Mouse (Mus musculus) left cerebral cortex, postnatal 10 days (tissue): Measurements from ENCODE around the gene Hhat. TPM values are rescaled to one million over a fixed set of nuclear protein-coding genes. Genes with fewer than 3 reads are reported as not detected.

ENCODE experiments used
- DNase-seq, 2 experiments: peaks; one replicate each; pipeline ENCODE4 v3.0.0; 2021 to 2022; ENCODE audit warnings: low spot score in 2 of 2, mixed read lengths in 1 of 2; ENCODE audit errors: extremely low spot score in 1 of 2
- intact Hi-C: fragments of 180-260 bp; cut with DNase I; formaldehyde crosslinking; loops from one replicate; pipeline ENCODE4 v1.15.1; 2025
- total RNA-seq, 2 experiments: library from RNA; stranded (reverse); gene quantifications; 2 replicates each; pipeline ENCODE4 v1.2.3; 2021

Gene Hhat
- total RNA-seq, 2 experiments from 2014 or later, result 1.7 to 1.8 TPM

DNA sequence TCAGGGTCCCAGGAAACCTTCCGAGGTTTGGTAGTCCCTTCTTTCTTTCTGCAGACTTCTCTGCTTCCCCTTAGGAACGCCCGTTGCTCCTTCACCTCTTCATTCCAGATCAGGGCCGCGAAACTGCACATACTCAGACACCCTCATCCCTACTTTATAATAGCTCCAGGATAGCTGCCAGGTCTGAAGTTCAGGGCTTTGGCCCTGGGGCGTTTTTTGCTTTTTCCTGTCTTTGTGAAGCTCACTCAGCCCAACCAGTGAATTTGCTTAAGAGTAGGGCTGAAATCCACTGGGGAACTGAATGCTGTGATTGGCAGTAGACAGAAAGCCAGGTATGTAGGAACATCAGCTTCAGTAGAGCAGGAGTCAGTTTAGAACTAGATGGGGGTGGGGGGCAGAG lies 293.5 kb downstream of the Hhat start:
- intact Hi-C loops, result no loop called here
- no peak for DNase-seq

DNA sequence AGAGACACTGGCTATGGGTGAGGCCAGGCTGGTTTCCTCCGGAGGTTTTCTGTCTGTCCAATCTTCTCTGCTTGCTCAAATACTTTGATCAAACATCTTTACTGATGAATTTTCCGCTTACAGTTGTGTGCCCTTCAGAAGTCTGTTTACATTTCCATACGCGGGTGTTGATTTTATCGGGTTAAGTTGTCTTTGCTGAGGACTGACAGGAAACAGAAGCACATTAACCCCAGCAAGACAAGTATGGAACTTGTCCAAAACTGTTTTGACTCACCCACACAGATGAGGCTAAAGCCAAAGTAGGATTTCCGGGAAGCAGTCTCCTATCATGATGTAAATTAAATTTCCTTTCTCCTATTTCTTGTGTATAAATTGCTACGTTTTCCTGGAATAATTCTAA lies 294.3 kb downstream of the Hhat start:
- intact Hi-C loops, result no loop called here
- DNase-seq, result no peak

DNA sequence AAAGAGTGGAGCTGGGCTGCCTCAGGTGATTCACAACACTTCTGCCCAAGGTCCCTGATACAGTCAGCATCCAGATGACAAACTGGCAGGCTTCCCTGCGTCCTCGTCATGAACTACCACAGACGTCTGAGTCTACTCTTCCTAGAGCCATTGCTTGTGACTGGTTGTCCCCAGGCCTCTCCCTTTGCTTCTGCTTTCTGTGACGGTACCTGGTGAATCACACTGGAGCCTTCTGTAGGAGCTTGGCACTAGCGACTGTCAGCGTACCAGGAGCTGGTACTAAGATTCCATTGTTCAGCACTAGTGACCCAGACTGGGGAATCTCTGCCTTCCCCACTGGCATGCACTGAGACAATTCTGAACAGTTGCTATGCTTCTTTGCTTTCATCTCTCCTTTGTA lies 297.9 kb downstream of the Hhat start:
- no peak for DNase-seq
- intact Hi-C loops, result no loop called here

DNA sequence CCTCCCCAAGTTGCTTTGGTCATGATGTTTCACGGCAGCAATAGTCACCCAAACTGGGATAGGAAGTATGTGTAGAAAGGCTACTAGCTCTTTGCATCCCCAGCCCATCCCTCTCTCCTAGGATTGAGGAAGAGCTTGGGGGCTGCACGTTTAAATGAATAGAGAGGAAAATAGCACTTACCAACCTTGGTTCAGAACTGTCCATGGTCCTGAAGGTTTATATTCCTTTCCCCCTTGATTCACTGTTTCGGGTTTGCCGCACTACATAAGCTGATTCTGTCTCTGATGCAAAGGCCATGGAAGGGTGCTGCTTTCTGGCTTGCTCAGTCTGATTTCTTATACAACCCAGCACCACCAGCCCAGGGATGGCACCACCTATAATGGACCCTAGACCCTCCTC lies 298.7 kb downstream of the Hhat start:
- no peak for DNase-seq
- intact Hi-C loops, result no loop called here

DNA sequence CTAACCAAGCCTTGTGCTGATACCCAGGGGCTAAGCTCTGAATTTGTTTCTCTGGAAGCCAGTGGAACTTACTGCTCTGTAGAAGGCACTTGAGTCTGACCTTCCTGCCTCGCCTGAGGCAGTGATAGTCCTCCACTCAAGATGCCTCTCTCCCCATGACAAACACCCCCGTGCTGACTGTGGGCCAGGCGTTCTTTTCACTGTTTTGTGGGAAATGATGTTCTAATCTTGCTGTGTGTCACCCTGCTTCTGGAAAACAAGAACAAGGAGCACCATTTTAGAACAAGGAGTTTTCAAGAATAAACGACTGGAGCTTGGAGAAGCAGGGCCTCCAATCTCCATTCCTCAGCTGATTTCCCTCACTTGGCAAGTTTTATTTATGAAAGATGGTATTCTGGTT lies 307.3 kb downstream of the Hhat start:
- intact Hi-C loops, result no loop called here
- no peak for DNase-seq

DNA sequence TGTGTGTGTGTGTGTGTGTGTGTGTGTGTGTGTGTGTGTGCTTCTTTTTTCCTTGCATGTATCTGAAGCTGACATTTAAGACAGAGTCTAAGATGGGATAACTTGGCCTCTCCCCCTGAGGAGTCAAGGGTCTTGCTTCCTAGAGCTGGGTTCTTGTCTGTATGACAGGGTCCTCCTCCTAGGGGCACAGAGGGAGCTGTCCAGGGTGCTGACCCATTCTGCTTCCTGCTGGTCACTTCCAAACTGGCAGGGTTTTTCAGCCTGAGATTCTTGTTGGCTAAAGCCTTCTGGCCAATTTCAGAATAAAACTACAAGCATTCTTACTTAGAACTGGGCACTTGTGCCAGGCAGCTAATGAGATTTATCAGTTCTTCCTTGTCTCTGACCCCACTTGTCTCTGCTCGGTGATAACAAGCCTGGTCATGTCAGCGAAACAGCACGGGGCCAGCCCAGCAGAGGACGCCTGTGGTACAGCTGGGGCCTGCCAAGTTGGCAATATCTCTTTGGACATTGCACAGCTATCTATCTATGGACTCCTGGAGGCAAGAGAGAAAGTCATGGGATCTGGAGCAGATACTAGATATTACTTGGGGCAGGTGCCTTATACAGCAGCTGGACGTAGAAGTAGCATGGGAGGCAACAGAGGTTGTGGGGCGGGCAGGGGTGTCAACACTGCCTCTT lies 313.4 kb downstream of the Hhat start:
- peak in 1 of 2 experiments; percentile 28 for DNase-seq

DNA sequence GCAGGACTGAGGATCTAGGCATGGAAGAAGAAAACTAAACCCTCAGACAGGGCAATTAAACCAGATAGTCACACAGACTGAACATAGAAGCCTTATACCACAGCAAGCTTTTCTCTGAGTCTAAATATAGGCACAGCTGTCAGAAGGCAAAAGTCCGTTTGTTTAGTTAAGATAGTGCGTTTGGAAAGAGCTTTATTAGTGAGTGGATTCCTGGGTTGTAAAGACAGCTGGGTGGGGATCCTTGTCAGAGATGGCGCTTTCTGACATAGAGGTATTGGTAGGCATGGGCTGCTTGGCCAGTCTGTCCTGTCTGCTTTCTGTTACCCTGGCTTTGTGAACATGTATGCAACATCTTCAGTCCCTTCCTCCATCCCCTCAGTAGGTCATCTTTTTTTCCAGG lies 314.0 kb downstream of the Hhat start:
- intact Hi-C loops, result loop anchor here (10.0 kb wide), 1 partner anchor 128 kb away; no protein-coding TSS in a partner anchor
- DNase-seq, result no peak

More for the DNA sequence above, 313.4 kb downstream of the Hhat start:
- intact Hi-C loops, result loop anchor here (10.0 kb wide), 1 partner anchor 127 kb away; no protein-coding TSS in a partner anchor

DNA sequence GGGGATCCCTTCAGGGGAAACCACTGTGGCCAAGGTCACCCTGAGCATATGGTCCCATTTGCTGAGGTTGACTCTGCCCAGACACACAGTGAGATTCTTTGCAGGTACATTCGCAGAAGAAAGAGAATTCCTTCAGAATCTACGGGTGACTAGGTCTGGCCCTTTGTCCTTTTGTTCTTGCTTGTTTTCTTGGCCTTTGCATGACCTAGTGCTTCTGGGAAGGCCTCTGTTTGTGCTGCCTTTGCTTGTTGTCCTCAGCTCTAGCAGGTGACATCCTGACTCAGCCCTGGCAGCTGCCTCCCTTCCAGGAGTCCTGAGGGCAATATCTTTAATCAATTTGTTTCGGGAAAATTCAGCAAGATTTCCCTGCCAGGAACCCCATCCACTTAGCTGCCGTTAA lies 316.0 kb downstream of the Hhat start:
- no peak for DNase-seq
- intact Hi-C loops, result loop anchor here (10.0 kb wide), 1 partner anchor 130 kb away; no protein-coding TSS in a partner anchor

DNA sequence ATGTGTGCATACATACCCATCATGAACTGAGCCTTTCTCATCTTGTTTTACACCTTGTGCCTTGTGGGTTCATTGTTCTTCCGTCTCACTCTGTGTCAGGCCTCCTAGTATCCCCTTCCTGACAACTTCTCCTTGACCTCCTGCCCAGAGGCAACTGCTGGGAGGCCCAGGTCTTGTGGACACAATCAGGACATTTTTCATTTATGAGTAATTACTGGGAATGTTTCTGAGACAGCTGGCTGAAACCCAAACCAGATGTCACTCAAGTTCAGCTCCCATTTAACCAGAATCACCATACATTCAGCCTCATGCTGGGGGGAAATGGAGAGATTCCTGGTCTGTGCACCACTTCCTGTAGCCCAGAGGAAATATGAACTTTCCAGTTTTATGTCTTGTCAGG lies 316.5 kb downstream of the Hhat start:
- DNase-seq, result no peak
- intact Hi-C loops, result loop anchor here (10.0 kb wide), 1 partner anchor 130 kb away; no protein-coding TSS in a partner anchor

DNA sequence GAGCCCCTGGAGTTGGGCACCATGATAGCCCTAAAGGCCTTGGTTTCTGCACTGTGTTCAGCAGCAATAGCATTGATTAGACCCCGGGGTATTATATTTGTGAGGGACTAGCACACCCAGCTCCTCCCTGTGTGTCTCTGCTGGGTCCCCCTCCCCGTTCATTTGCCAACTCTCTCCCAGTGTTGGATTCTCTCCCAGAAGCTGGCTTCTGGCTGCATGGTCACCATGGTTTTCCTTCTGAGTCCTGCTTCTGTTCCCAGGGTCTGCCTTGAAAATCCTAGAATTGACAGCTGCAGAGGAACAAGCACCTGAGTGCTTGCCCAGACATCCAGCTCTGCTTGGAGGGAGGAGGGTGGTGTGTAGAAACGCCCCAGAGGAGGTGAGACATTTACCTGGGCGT lies 319.3 kb downstream of the Hhat start:
- intact Hi-C loops, result loop anchor here (10.0 kb wide), 1 partner anchor 133 kb away; no protein-coding TSS in a partner anchor
- peak; percentile 35 to 41 for DNase-seq

DNA sequence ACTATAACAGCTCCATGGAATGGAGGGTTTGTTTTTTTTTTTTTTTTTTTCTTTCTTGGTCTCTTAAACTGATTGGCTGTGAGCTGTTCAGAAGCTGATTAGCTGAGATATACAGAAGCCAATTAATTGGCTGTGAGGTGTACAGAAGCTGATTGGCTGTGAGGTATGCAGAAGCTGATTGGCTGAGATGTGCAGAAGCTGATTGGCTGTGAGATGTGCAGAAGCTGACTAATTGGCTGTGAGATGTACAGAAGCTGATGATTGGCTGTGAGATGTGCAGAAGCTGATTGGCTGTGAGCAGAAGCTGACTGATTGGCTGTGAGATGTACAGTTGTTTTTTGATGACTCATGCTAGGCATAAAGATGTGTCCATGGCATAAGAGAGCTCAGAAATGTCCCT lies 320.6 kb downstream of the Hhat start:
- intact Hi-C loops, result loop anchor here (10.0 kb wide), 1 partner anchor 134 kb away; no protein-coding TSS in a partner anchor
- DNase-seq, result no peak

DNA sequence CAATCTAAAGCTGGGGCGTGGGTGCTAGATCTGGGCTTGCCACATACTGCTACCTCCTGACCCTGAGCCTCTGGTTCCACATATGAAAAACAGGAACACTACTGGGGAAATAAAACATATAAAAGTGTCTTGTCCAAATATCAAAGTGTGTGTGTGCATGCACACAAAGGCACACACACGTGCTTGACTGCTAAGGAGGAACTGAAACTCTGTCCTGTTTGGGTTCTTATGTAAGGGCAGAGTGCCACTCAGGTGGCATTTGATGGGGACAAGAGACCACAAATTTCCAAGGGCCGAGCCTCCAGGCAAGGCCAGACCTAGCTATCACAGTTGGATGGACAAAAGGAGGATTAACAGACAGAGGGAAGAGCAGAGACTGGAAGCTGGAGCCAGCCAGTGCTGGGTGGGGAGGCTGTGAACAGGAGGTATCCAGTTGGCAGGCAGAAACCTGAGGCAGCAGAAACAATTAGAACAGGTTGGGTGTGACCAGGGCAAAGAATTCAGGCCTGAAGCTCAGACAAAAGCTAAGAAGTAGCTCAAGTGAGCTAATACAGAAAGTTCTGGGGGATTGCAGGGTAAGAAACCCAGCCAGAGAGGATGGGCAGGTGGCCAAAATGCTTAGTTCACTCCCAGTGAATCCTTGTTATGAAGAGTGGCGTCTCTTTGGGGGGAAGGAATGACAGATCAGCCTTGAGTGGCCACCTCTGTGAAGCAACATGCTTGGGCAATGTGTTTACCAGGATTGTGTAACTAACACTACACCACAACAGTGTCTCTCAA lies 321.3 kb downstream of the Hhat start:
- intact Hi-C loops, result loop anchor here (10.0 kb wide), 1 partner anchor 135 kb away; no protein-coding TSS in a partner anchor

DNA sequence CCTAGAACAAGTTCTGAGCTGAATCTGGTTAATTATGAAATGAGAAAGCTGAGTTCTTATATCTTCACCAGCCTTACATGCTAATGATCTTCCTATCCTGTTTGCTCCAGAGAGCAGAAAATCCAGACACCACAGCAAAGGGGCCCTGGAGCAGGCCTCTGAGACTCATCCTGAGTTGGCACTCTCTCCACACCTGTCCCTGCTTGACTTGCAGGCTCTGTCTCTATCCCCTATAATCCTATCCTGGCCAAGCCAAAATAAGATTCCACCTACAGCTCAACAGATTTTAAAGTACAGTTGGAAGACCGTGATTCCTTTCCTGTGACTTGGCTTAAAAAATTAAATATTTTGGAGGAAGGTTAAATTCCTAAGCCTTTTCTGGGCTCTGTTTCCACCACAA lies 322.5 kb downstream of the Hhat start:
- DNase-seq, result no peak
- intact Hi-C loops, result no loop called here

More for the DNA sequence above, 321.3 kb downstream of the Hhat start:
- no peak for DNase-seq

DNA sequence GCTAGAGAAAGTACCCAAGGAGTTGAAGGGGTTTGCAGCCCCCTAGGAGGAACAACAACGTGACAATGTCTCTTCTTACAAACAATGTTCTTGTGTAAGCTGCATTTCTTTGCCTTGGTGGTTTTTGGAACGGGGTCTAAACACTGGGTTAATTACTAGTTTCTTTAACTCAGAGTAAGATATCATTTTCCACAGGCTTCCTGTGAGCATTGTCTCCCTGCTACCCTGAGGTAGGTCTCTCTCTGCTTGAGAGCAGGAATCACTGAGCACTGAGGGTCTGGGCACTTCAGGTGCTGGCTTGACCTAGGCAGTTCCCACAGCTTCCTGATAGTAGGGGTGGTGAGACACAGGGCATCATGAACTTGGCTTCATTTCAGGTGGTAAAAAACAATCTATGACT lies 323.4 kb downstream of the Hhat start:
- intact Hi-C loops, result no loop called here
- no peak for DNase-seq

Other genes with a start within 250 kb of the Hhat start
- gene Sertad4, start 84.5 kb upstream of the Hhat start, total RNA-seq, result 10 to 100 TPM; 27.3 to 30.3 TPM